Comparison of ENCODE assay signal across 9 mouse cellular contexts in genomic region chr7:16999650-17000049, GRCm38 (mm10). TPM values are rescaled to one million over a fixed set of nuclear protein-coding genes. Genes with fewer than 3 reads are reported as not detected.
A peak's percentile ranks its signal among the peaks of the same experiment; 100 is the strongest.
DNase-seq lines count a peak whose midpoint lies in the region; ATAC-seq and TF ChIP-seq lines count a peak whose summit lies in the region.
"Had no signal": no experiment of that assay in that cellular context is flagged by ENCODE, and none has a peak within 500 bp of the region (broad histone marks: within the 10 kb centered on the region; RNA-seq: fewer than 3 reads in every experiment).

No protein-coding gene starts in this region.

- peaks cover 15% of the 10 kb centered on the region for H3K27me3 ChIP-seq in E14TG2a.4 (ENCODE audit: insufficient read depth, low read length)
- no peaks in the 10 kb centered on the region for H3K27me3 ChIP-seq in embryonic facial prominence, embryonic 10.5 days (replicated peaks; ENCODE audit: low read depth, poor library complexity, severe bottlenecking)
- H3K27me3 ChIP-seq in heart, embryonic 14.5 days (ENCODE audit: control insufficient read depth, insufficient read depth, low read length) = no peaks in the 10 kb centered on the region

- peak; percentile 100 for TF ChIP-seq CTCF in E14TG2a.4 (conservative IDR thresholded peaks at IDR 0.05; ENCODE audit: low read length)

- DNase-seq in adrenal gland, adult 8-10 months = peak; percentile 77
- peak; percentile 88 for DNase-seq in embryonic facial prominence, embryonic 10.5 days (ENCODE audit: low spot score)
- peak; percentile 90 for DNase-seq in layer of hippocampus, postnatal 14 days (ENCODE audit: low spot score in 2 of 2)
- DNase-seq in lung, postnatal 4 days = peak; percentile 83 to 92
- peak; percentile 90 to 94 for DNase-seq in right cerebral cortex, adult 2 months (ENCODE audit: low spot score in 2 of 2)
- DNase-seq in urinary bladder, postnatal 25 days (ENCODE audit: low spot score) = peak; percentile 91

- 25% methylated on average over 4 of the region's 4 CpGs for WGBS in embryonic facial prominence, embryonic 10.5 days
- WGBS in heart, embryonic 14.5 days = 20% methylated on average over 4 of the region's 4 CpGs

- H3K9me3 ChIP-seq in E14TG2a.4 (ENCODE audit: low read length) = peaks cover 5% of the 10 kb centered on the region; the same call in 1 of the 2 replicates
- H3K9me3 ChIP-seq in embryonic facial prominence, embryonic 10.5 days = no peaks in the 10 kb centered on the region
- H3K9me3 ChIP-seq in heart, embryonic 14.5 days (ENCODE audit: control insufficient read depth, low read length) = no peaks in the 10 kb centered on the region

- H3K4me2 ChIP-seq in heart, embryonic 14.5 days (ENCODE audit: low read length) = no peak overlapping the region

- no peak overlapping the region for H3K4me3 ChIP-seq in E14TG2a.4 (replicated peaks; ENCODE audit: low read length)
- H3K4me3 ChIP-seq in embryonic facial prominence, embryonic 10.5 days = no peak overlapping the region
- no peak overlapping the region for H3K4me3 ChIP-seq in heart, embryonic 14.5 days (ENCODE audit: control insufficient read depth in 1 of 2, insufficient read depth in 1 of 2, low read depth in 1 of 2, low read length in 2 of 2)

- H3K27ac ChIP-seq in embryonic facial prominence, embryonic 10.5 days (replicated peaks) = no peak overlapping the region
- H3K27ac ChIP-seq in heart, embryonic 14.5 days (replicated peaks in 1 of 2; ENCODE audit: control insufficient read depth in 1 of 2, insufficient read depth in 1 of 2, low read depth in 2 of 2, low read length in 2 of 2) = peak overlapping the region; percentile 55; a peak in 3 of 4 replicates
- H3K27ac ChIP-seq: macrophage had no signal

- peaks cover 40% of the 10 kb centered on the region for H3K4me1 ChIP-seq in E14TG2a.4 (replicated peaks; ENCODE audit: low read depth, low read length)
- peaks cover 29% of the 10 kb centered on the region for H3K4me1 ChIP-seq in embryonic facial prominence, embryonic 10.5 days
- H3K4me1 ChIP-seq in heart, embryonic 14.5 days (ENCODE audit: control insufficient read depth in 2 of 2, insufficient read depth in 2 of 2, low read length in 2 of 2) = peaks cover 19 to 42% of the 10 kb centered on the region in 2 experiments

- peaks cover 42% of the 10 kb centered on the region for H3K36me3 ChIP-seq in E14TG2a.4 (ENCODE audit: insufficient read depth, low read length)
- peaks cover 84% of the 10 kb centered on the region for H3K36me3 ChIP-seq in embryonic facial prominence, embryonic 10.5 days (replicated peaks)
- peaks cover 83% of the 10 kb centered on the region for H3K36me3 ChIP-seq in heart, embryonic 14.5 days (ENCODE audit: control insufficient read depth, insufficient read depth, low read length)

- no peak overlapping the region for H3K9ac ChIP-seq in heart, embryonic 14.5 days (ENCODE audit: low read length)

- ATAC-seq in heart, embryonic 14.5 days (ENCODE audit: insufficient number of reproducible peaks, insufficient read depth, low FRiP score, low read depth) = peak; percentile 7; the same call in 1 of the 2 replicates

RNA-seq across cellular contexts. Expression of gene Ccdc8, which starts 7.1 kb away (rescaled TPM):
- 10 to 100 TPM; 22.0 to 47.8 (median 30.0) TPM for total RNA-seq in adrenal gland, adult 8-10 months (2022)
- 10.5 and 11.9 TPM in 2 replicates for polyA plus RNA-seq in embryonic facial prominence, embryonic 10.5 days (2016; fragmentation: Nextera tagmentation; extraction: Ambion mirVana)
- 21.9 and 26.8 TPM in 2 replicates for polyA plus RNA-seq in heart, embryonic 14.5 days (2014; fragmentation: Nextera tagmentation; extraction: Ambion mirVana)
- 1 to 10 TPM; 3.0 to 3.1 TPM for total RNA-seq in layer of hippocampus, postnatal 14 days (2021)

RNA-seq across cellular contexts. Expression of gene Gm42372, which starts 16.8 kb away (rescaled TPM):
- 1 to 10 TPM; 2.3 to 3.1 (median 2.7) TPM for total RNA-seq in adrenal gland, adult 8-10 months (2022)
- polyA plus RNA-seq in embryonic facial prominence, embryonic 10.5 days (2016; fragmentation: Nextera tagmentation; extraction: Ambion mirVana) = 0.59 and 0.86 TPM in 2 replicates
- polyA plus RNA-seq in heart, embryonic 14.5 days (2014; fragmentation: Nextera tagmentation; extraction: Ambion mirVana) = 0.08 and 0.12 TPM in 2 replicates
- total RNA-seq in layer of hippocampus, postnatal 14 days (2021) = 10 to 100 TPM; 46.2 to 49.3 TPM
- polyA plus RNA-seq: macrophage had no signal

RNA-seq across cellular contexts. Expression of gene Ppp5c, which starts 28.1 kb away (rescaled TPM):
- 10 to 100 TPM; 74.7 to 96.9 (median 91.3) TPM for total RNA-seq in adrenal gland, adult 8-10 months (2022)
- polyA plus RNA-seq in embryonic facial prominence, embryonic 10.5 days (2016; fragmentation: Nextera tagmentation; extraction: Ambion mirVana) = 138 and 146 TPM in 2 replicates
- polyA plus RNA-seq in heart, embryonic 14.5 days (2014; fragmentation: Nextera tagmentation; extraction: Ambion mirVana) = 88.4 and 89.1 TPM in 2 replicates
- total RNA-seq in layer of hippocampus, postnatal 14 days (2021) = 100 to 1,000 TPM; 149 to 163 TPM

RNA-seq across cellular contexts. Expression of gene Pnmal1, which starts 40.2 kb away (rescaled TPM):
- 1 to 10 TPM; 6.4 to 9.3 (median 7.3) TPM for total RNA-seq in adrenal gland, adult 8-10 months (2022)
- polyA plus RNA-seq in embryonic facial prominence, embryonic 10.5 days (2016; fragmentation: Nextera tagmentation; extraction: Ambion mirVana) = 3.4 and 4.0 TPM in 2 replicates
- 0.04 and 0.45 TPM in 2 replicates for polyA plus RNA-seq in heart, embryonic 14.5 days (2014; fragmentation: Nextera tagmentation; extraction: Ambion mirVana)
- total RNA-seq in layer of hippocampus, postnatal 14 days (2021) = 10 to 100 TPM; 72.5 to 74.5 TPM
- polyA plus RNA-seq: macrophage had no signal

RNA-seq across cellular contexts. Expression of gene Pnmal2, which starts 55.2 kb away (rescaled TPM):
- total RNA-seq in adrenal gland, adult 8-10 months (2022) = 10 to 100 TPM; 35.2 to 71.0 (median 48.2) TPM
- polyA plus RNA-seq in embryonic facial prominence, embryonic 10.5 days (2016; fragmentation: Nextera tagmentation; extraction: Ambion mirVana) = 2.9 and 4.6 TPM in 2 replicates
- 2.8 TPM in 2 replicates for polyA plus RNA-seq in heart, embryonic 14.5 days (2014; fragmentation: Nextera tagmentation; extraction: Ambion mirVana)
- 100 to 1,000 TPM; 240 to 246 TPM for total RNA-seq in layer of hippocampus, postnatal 14 days (2021)
- polyA plus RNA-seq: macrophage had no signal

Comparison
In these comparisons a context has a peak if more than half of its experiments do, and no peak if none do; other contexts are left out.
1. RNA of gene Ccdc8, which starts 7.1 kb away (total RNA-seq): 22.0 to 47.8 TPM in adrenal gland, adult 8-10 months; 3.0 to 3.1 TPM in layer of hippocampus, postnatal 14 days; every median in the first group is over 4 times any median in the second.
2. RNA of gene Gm42372, which starts 16.8 kb away (total RNA-seq): 46.2 to 49.3 TPM in layer of hippocampus, postnatal 14 days; 2.3 to 3.1 TPM in adrenal gland, adult 8-10 months; every median in the first group is over 10 times any median in the second.
3. Peak in every context shown above with its lines, with median percentiles within 50 percentile points of each other: DNase-seq.